Mouse (Mus musculus): Measurements from ENCODE around the gene Spsb2. TPM values are rescaled to one million over a fixed set of nuclear protein-coding genes. Genes with fewer than 3 reads are reported as not detected.
"Not testable (repeated sequence)": the region's sequence is repeated elsewhere in the genome, so short reads cannot be mapped to it uniquely, and the experiment has no call there.

The Spsb2 gene
- total RNA-seq (2021), result 1 to 10 TPM; 3.5 to 4.4 TPM

GRCm38 (mm10) chr6:124808358-124809012, at the start of gene Spsb2:
Gene Spsb2, plus strand, starts transcription at chr6:124808661.
- DNase-seq, result peak; percentile 82

- no peak for DNase-seq
Observed at GRCm38 (mm10) chr6:124758849-124759232, 49.6 kb upstream of the Spsb2 start.

GRCm38 (mm10) chr6:124759259-124759658, 49.2 kb upstream of the Spsb2 start:
- DNase-seq, result peak; percentile 92

- DNase-seq, result no peak
Observed at GRCm38 (mm10) chr6:124765951-124766350, 42.5 kb upstream of the Spsb2 start.

- no peak for DNase-seq
Observed at GRCm38 (mm10) chr6:124767536-124767919, 40.9 kb upstream of the Spsb2 start.

- no peak for DNase-seq
Observed at GRCm38 (mm10) chr6:124767920-124768703, 40.3 kb upstream of the Spsb2 start.

- no peak for DNase-seq
Observed at GRCm38 (mm10) chr6:124768704-124769044, 39.8 kb upstream of the Spsb2 start.

- peak; percentile 61 for DNase-seq
Observed at GRCm38 (mm10) chr6:124769101-124769765, 39.2 kb upstream of the Spsb2 start, which contains the start of gene Eno2. Gene Eno2, minus strand, starts transcription at chr6:124769673.

- DNase-seq, result no peak
Observed at GRCm38 (mm10) chr6:124770013-124770412, 38.4 kb upstream of the Spsb2 start.

GRCm38 (mm10) chr6:124770511-124770910, 38.0 kb upstream of the Spsb2 start:
- no peak for DNase-seq

GRCm38 (mm10) chr6:124779222-124779983, 29.1 kb upstream of the Spsb2 start, which contains the start of gene Lrrc23:
Gene Lrrc23, minus strand, starts transcription at chr6:124779727.
- peak; percentile 51 for DNase-seq

GRCm38 (mm10) chr6:124779984-124780416, 28.5 kb upstream of the Spsb2 start:
- DNase-seq, result no peak

GRCm38 (mm10) chr6:124780917-124781316, 27.5 kb upstream of the Spsb2 start:
- no peak for DNase-seq

GRCm38 (mm10) chr6:124782436-124782835, 26.0 kb upstream of the Spsb2 start:
- DNase-seq, result no peak

GRCm38 (mm10) chr6:124786756-124787420, 21.6 kb upstream of the Spsb2 start:
- no peak for DNase-seq

- DNase-seq, result no peak
Observed at GRCm38 (mm10) chr6:124787722-124788121, 20.7 kb upstream of the Spsb2 start.

- no peak for DNase-seq
Observed at GRCm38 (mm10) chr6:124789519-124789918, 18.9 kb upstream of the Spsb2 start.

- DNase-seq, result no peak
Observed at GRCm38 (mm10) chr6:124790121-124790520, 18.3 kb upstream of the Spsb2 start.

- DNase-seq, result no peak
Observed at GRCm38 (mm10) chr6:124791911-124792310, 16.6 kb upstream of the Spsb2 start.

GRCm38 (mm10) chr6:124795781-124796180, 12.7 kb upstream of the Spsb2 start:
- DNase-seq, result no peak

- no peak for DNase-seq
Observed at GRCm38 (mm10) chr6:124796200-124796599, 12.3 kb upstream of the Spsb2 start.

GRCm38 (mm10) chr6:124802400-124802799, 6.1 kb upstream of the Spsb2 start:
- not testable (repeated sequence) for DNase-seq
